Mouse (Mus musculus) CH12.LX (cell line): ENCODE measurements around the gene Ccdc62. TPM values are rescaled to one million over a fixed set of nuclear protein-coding genes. Genes with fewer than 3 reads are reported as not detected.
A peak's percentile ranks its signal among the peaks of the same experiment; 100 is the strongest.

Source experiments
- DNase-seq: peaks from one replicate; pipeline ENCODE4 v3.0.0-alpha.2; 2013; ENCODE audit errors: extremely low read depth
- H3K27ac ChIP-seq: 2 replicates; pipeline ENCODE4 v1.5.1; 2012; ENCODE audit warnings: low read depth, mild to moderate bottlenecking, control low read depth, moderate library complexity; ENCODE audit not compliant: insufficient read depth
- H3K27me3 ChIP-seq: replicated peaks from 2 replicates; pipeline ENCODE3; 2012; ENCODE audit warnings: inconsistent platforms
- H3K36me3 ChIP-seq, 2 experiments: replicated peaks in 1 of 2; 2 replicates each; pipeline versions ENCODE3 to v1.6.1; 2012; ENCODE audit warnings: inconsistent platforms in 1 of 2, low read length in 1 of 2, mild to moderate bottlenecking in 1 of 2, mixed read lengths in 1 of 2, moderate library complexity in 1 of 2; ENCODE audit not compliant: control insufficient read depth in 1 of 2, insufficient read depth in 1 of 2
- H3K4me1 ChIP-seq, 2 experiments: 2 replicates each; pipeline ENCODE4 v1.6.1; 2012; ENCODE audit warnings: inconsistent platforms in 1 of 2, moderate library complexity in 1 of 2; ENCODE audit not compliant: insufficient read depth in 2 of 2, control insufficient read depth in 1 of 2
- H3K4me2 ChIP-seq: 2 replicates; pipeline ENCODE4 v1.6.1; 2012; ENCODE audit warnings: low read depth, mild to moderate bottlenecking, control low read depth; ENCODE audit not compliant: poor library complexity, insufficient read depth, severe bottlenecking
- H3K4me3 ChIP-seq, 3 experiments: fragments of 150-350 bp in 1 of 3; sonication (generic) in 1 of 3; replicated peaks in 1 of 3; 2 replicates each; pipeline versions ENCODE3 to v1.5.1; 2011 to 2012; ENCODE audit warnings: low read depth in 2 of 3, low read length in 2 of 3, mild to moderate bottlenecking in 2 of 3, moderate library complexity in 2 of 3, control low read depth in 1 of 3, improper control_type of control experiment in 1 of 3, inconsistent platforms in 1 of 3, mixed read lengths in 1 of 3; ENCODE audit not compliant: poor library complexity in 1 of 3
- H3K79me2 ChIP-seq: replicated peaks from 2 replicates; pipeline ENCODE4 v1.6.1; 2012; ENCODE audit warnings: mild to moderate bottlenecking, moderate library complexity; ENCODE audit not compliant: control insufficient read depth, poor library complexity, insufficient read depth, severe bottlenecking; ENCODE audit errors: extremely low read depth
- H3K9ac ChIP-seq: 2 replicates; pipeline ENCODE4 v1.6.1; 2012; ENCODE audit warnings: low read depth, mild to moderate bottlenecking, control low read depth, moderate library complexity; ENCODE audit not compliant: insufficient read depth
- H3K9me3 ChIP-seq: replicated peaks from 2 replicates; pipeline ENCODE3; 2012; ENCODE audit warnings: low read length, inconsistent platforms, mixed read lengths
- BHLHE40 ChIP-seq: IDR thresholded peaks from 2 replicates; pipeline ENCODE4 v1.6.1; 2011; ENCODE audit warnings: mild to moderate bottlenecking, low read depth, low read length, improper control_type of control experiment
- CHD1 ChIP-seq: IDR thresholded peaks from 2 replicates; pipeline ENCODE4 v1.6.1; 2012; ENCODE audit warnings: low read depth, low read length, improper control_type of control experiment, inconsistent platforms
- CHD2 ChIP-seq: IDR thresholded peaks from 2 replicates; pipeline ENCODE4 v1.6.1; 2011; ENCODE audit warnings: low read length, improper control_type of control experiment
- E2F4 ChIP-seq: IDR thresholded peaks from 2 replicates; pipeline ENCODE4 v1.6.1; 2011; ENCODE audit warnings: low read depth, low read length, improper control_type of control experiment; ENCODE audit not compliant: insufficient replicate concordance
- ELF1 ChIP-seq: IDR thresholded peaks from 2 replicates; pipeline ENCODE4 v1.6.1; 2014; ENCODE audit warnings: low read depth, mild to moderate bottlenecking, inconsistent platforms, low read length, improper control_type of control experiment
- EP300 ChIP-seq: IDR thresholded peaks from 2 replicates; pipeline ENCODE4 v1.6.1; 2011; ENCODE audit warnings: low read length, improper control_type of control experiment
- GABPA ChIP-seq: IDR thresholded peaks from 2 replicates; pipeline ENCODE4 v1.6.1; 2012; ENCODE audit warnings: low read depth, low read length, improper control_type of control experiment, inconsistent platforms; ENCODE audit not compliant: insufficient replicate concordance
- HCFC1 ChIP-seq: IDR thresholded peaks from 2 replicates; pipeline ENCODE4 v1.6.1; 2012; ENCODE audit warnings: low read depth, mild to moderate bottlenecking, inconsistent platforms, low read length, improper control_type of control experiment
- IRF4 ChIP-seq: IDR thresholded peaks from 2 replicates; pipeline ENCODE4 v1.6.1; 2014; ENCODE audit warnings: low read depth, mild to moderate bottlenecking, inconsistent platforms, low read length, improper control_type of control experiment
- JUN ChIP-seq: IDR thresholded peaks from 2 replicates; pipeline ENCODE4 v1.6.1; 2011; ENCODE audit warnings: low read depth, mild to moderate bottlenecking, low read length, improper control_type of control experiment, moderate library complexity; ENCODE audit not compliant: insufficient read depth
- MAFK ChIP-seq: IDR thresholded peaks from 2 replicates; pipeline ENCODE4 v1.6.1; 2011; ENCODE audit warnings: low read length, improper control_type of control experiment; ENCODE audit not compliant: insufficient replicate concordance
- MAZ ChIP-seq: IDR thresholded peaks from 2 replicates; pipeline ENCODE4 v1.6.1; 2012; ENCODE audit warnings: low read depth, mild to moderate bottlenecking, inconsistent platforms, low read length, improper control_type of control experiment, moderate library complexity
- MEF2A ChIP-seq: IDR thresholded peaks from 2 replicates; pipeline ENCODE4 v1.6.1; 2014; ENCODE audit warnings: low read depth, mild to moderate bottlenecking, inconsistent platforms, low read length, improper control_type of control experiment, borderline replicate concordance
- MXI1 ChIP-seq: IDR thresholded peaks from 2 replicates; pipeline ENCODE4 v1.6.1; 2011; ENCODE audit warnings: mild to moderate bottlenecking, low read depth, low read length, improper control_type of control experiment
- MYC ChIP-seq: IDR thresholded peaks from 2 replicates; pipeline ENCODE4 v1.6.1; 2011; ENCODE audit warnings: low read depth, mild to moderate bottlenecking, improper control_type of control experiment, low read length
- PAX5 ChIP-seq: IDR thresholded peaks from 2 replicates; pipeline ENCODE4 v1.6.1; 2012; ENCODE audit warnings: low read length, inconsistent platforms, mixed read lengths
- POLR2A ChIP-seq: IDR thresholded peaks from 2 replicates; pipeline ENCODE4 v1.6.1; 2011; ENCODE audit warnings: low read depth, mild to moderate bottlenecking, improper control_type of control experiment, low read length
- POLR2AphosphoS2 ChIP-seq: IDR thresholded peaks from 2 replicates; pipeline ENCODE4 v1.6.1; 2011; ENCODE audit warnings: low read depth, low read length, improper control_type of control experiment
- SIN3A ChIP-seq: IDR thresholded peaks from 2 replicates; pipeline ENCODE4 v1.6.1; 2012; ENCODE audit warnings: low read length, improper control_type of control experiment, inconsistent platforms
- TBP ChIP-seq: conservative IDR thresholded peaks from 2 replicates; pipeline ENCODE4 v1.6.1; 2011; ENCODE audit warnings: low read depth, low read length, improper control_type of control experiment
- TCF12 ChIP-seq: IDR thresholded peaks from 2 replicates; pipeline ENCODE4 v1.6.1; 2014; ENCODE audit warnings: low read depth, mild to moderate bottlenecking, inconsistent platforms, low read length, improper control_type of control experiment
- UBTF ChIP-seq: IDR thresholded peaks from 2 replicates; pipeline ENCODE4 v1.6.1; 2012; ENCODE audit warnings: low read depth, mild to moderate bottlenecking, inconsistent platforms, low read length, improper control_type of control experiment, moderate library complexity
- USF1 ChIP-seq: IDR thresholded peaks from 2 replicates; pipeline ENCODE4 v1.6.1; 2014; ENCODE audit warnings: low read depth, mild to moderate bottlenecking, inconsistent platforms, low read length, improper control_type of control experiment
- ZMIZ1 ChIP-seq: IDR thresholded peaks from 2 replicates; pipeline ENCODE4 v1.6.1; 2012; ENCODE audit warnings: low read depth, mild to moderate bottlenecking, inconsistent platforms, low read length, improper control_type of control experiment
- ZNF384 ChIP-seq: IDR thresholded peaks from 2 replicates; pipeline ENCODE4 v1.6.1; 2012; ENCODE audit warnings: low read depth, low read length, improper control_type of control experiment, inconsistent platforms
- dilution Hi-C: fragments of 300-500 bp; cut with MboI; formaldehyde crosslinking; loops from 2 replicates; pipeline ENCODE4 v1.14.3; 2020; ENCODE audit warnings: low sequenced_read_pairs; ENCODE audit not compliant: extremely low pct_unique_long_range_greater_than_20kb, extremely low pct_ligation_motif_present
- in situ Hi-C: fragments of 300-500 bp; cut with MboI; formaldehyde crosslinking; loops from 3 replicates; pipeline ENCODE4 v1.14.3; 2019; ENCODE audit warnings: low sequenced_read_pairs, low pct_ligation_motif_present, low pct_unique_long_range_greater_than_20kb, mixed read lengths
- polyA plus RNA-seq: library from polyadenylated mRNA; unstranded; fragments of >175 nt; gene quantifications from 2 replicates; pipeline ENCODE4 v1.2.1, GENCODE M21; 2012; ENCODE audit warnings: low read depth; ENCODE audit not compliant: insufficient read length
- total RNA-seq, 2 experiments: library from RNA; depleted of rRNA; stranded (reverse); fragments of 300-350 nt in 1 of 2; fragments of >200 nt in 1 of 2; gene quantifications; 2 replicates each; pipeline ENCODE4 v1.2.3; 2012 to 2014

Ccdc62 gene
- total and polyA plus RNA-seq, 3 experiments: 1.6 to 5.3 (median 2.0) TPM

DNA sequence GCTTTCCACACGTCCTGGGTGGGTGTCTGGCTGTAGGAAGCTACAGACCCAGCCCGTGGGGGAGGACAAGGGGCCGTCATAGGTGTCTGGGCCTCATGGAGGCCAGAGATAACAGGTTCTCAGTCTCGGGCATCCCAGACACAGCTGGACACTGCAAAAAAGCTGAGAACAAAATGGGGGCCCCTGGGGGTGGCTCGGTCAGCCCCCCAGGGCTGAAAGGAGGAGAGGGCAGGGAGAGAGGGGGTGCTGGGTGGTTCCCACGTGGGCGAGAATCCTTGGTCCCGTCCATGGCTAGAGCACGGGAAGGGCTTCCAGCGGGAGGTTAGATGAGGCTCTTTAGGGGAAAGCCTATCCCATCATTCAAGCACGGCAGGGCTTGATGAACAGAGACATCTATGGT, 52.4 kb downstream of the Ccdc62 start:
- in situ Hi-C loops: no loop called here
- H3K27me3 ChIP-seq: no peaks in the 10 kb centered on the region
- H3K79me2 ChIP-seq: peaks cover 93% of the 10 kb centered on the region
- no peaks in the 10 kb centered on the region for H3K9me3 ChIP-seq
- peaks cover 54 to 84% of the 10 kb centered on the region in 2 experiments for H3K4me1 ChIP-seq
- H3K27ac ChIP-seq: no peak overlapping the region
- dilution Hi-C loops: no loop called here
- H3K4me2 ChIP-seq: no peak overlapping the region
- peak overlapping the region in 1 of 3 experiments; percentile 32 for H3K4me3 ChIP-seq
- TF ChIP-seq IRF4: no peak
- no peak for TF ChIP-seq ELF1
- no peak for TF ChIP-seq JUN
- no peak for TF ChIP-seq POLR2A
- no peak for TF ChIP-seq MEF2A
- TF ChIP-seq UBTF: no peak
- no peak for TF ChIP-seq PAX5
- no peak for TF ChIP-seq BHLHE40
- no peak for TF ChIP-seq MAZ
- no peak for TF ChIP-seq USF1
- no peak for TF ChIP-seq MAFK
- TF ChIP-seq CHD1: no peak
- TF ChIP-seq MXI1: no peak
- TF ChIP-seq TCF12: no peak
- H3K36me3 ChIP-seq: peaks cover 11 to 56% of the 10 kb centered on the region in 2 experiments
- no peak overlapping the region for H3K9ac ChIP-seq
- no peak for DNase-seq

DNA sequence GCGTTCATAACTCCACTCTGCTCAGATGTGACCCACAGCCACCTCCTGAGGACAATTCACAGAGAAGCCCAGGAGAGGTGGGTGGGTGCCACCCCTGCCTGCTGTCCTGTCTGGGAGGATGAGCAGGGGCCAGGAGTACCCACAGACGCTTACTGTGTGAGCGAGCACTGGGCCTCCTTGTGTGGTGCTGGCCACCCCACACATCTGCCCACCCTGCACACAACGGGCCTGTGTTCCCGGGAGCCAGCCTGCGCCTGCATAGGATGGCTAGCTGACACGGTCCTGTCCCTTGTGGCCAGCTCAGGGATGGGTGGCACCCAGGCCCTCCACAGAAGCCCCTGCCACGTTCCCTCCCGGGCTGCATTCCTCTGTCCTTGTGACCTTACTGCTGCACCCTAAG, 55.0 kb downstream of the Ccdc62 start:
- H3K9ac ChIP-seq: no peak overlapping the region
- H3K79me2 ChIP-seq: peaks cover 82% of the 10 kb centered on the region
- no peak overlapping the region for H3K4me2 ChIP-seq
- no peaks in the 10 kb centered on the region for H3K27me3 ChIP-seq
- H3K4me3 ChIP-seq: no peak overlapping the region
- DNase-seq: no peak
- dilution Hi-C loops: no loop called here
- in situ Hi-C loops: no loop called here
- no peaks in the 10 kb centered on the region for H3K9me3 ChIP-seq
- TF ChIP-seq IRF4 (no peak), PAX5 (no peak), JUN (no peak)
- H3K36me3 ChIP-seq: peaks cover 34 to 69% of the 10 kb centered on the region in 2 experiments
- H3K4me1 ChIP-seq: peaks cover 37 to 58% of the 10 kb centered on the region in 2 experiments
- H3K27ac ChIP-seq: no peak overlapping the region

DNA sequence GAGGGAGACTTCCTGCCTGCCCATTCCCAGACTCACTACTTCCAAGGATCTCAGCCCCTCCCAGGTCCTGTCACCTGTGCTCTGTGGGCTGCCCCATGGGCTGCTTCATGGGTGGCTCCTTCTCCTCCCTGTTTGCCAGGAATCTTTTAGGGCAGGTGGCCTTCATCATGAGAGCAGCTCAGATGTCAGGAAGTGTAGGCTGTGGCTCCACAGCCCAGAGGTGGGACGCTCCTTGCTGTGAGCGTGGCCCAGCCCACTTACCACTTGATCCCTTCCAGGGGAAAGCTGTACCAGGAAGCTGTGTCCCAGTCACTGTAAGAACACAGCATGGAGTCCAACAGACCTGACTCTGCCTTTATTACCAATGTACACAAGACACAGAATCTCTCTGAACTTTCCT, 56.4 kb downstream of the Ccdc62 start:
- no peak for TF ChIP-seq ZMIZ1
- TF ChIP-seq ZNF384: no peak
- TF ChIP-seq HCFC1: no peak
- TF ChIP-seq GABPA: no peak
- TF ChIP-seq POLR2AphosphoS2: no peak
- no peak for TF ChIP-seq UBTF
- TF ChIP-seq MYC: no peak
- TF ChIP-seq MAZ: no peak
- TF ChIP-seq TBP: no peak
- no peak for TF ChIP-seq E2F4
- no peak for TF ChIP-seq CHD2
- TF ChIP-seq EP300: no peak
- TF ChIP-seq MXI1: no peak
- TF ChIP-seq SIN3A: no peak
- TF ChIP-seq, all 38 proteins: peak for 0
- peaks cover 29 to 52% of the 10 kb centered on the region in 2 experiments for H3K4me1 ChIP-seq
- no peak overlapping the region for H3K4me2 ChIP-seq
- DNase-seq: no peak
- H3K36me3 ChIP-seq: peaks cover 48 to 81% of the 10 kb centered on the region in 2 experiments
- H3K79me2 ChIP-seq: peaks cover 72% of the 10 kb centered on the region
- H3K27me3 ChIP-seq: no peaks in the 10 kb centered on the region
- no peak overlapping the region for H3K27ac ChIP-seq
- dilution Hi-C loops (no loop called here), in situ Hi-C loops (no loop called here)
- H3K9ac ChIP-seq: no peak overlapping the region
- no peaks in the 10 kb centered on the region for H3K9me3 ChIP-seq
- no peak overlapping the region for H3K4me3 ChIP-seq
